Mouse (Mus musculus) liver (tissue): ENCODE measurements at regions not wholly inside any gene's neighbourhood (a gene's known extent, or its start where the extent isn't known, plus 50 kb on each side); places are given as distances from the start of the nearest gene placed in this dataset.

Source experiments
- DNase-seq: peaks from one replicate; pipeline ENCODE4 v3.0.0-alpha.2; 2020; ENCODE audit warnings: mixed read lengths

- DNase-seq: no peak
Observed at GRCm38 (mm10) chr1:185519811-185520210, 65.2 kb downstream of the Slc30a10 start.

DNA sequence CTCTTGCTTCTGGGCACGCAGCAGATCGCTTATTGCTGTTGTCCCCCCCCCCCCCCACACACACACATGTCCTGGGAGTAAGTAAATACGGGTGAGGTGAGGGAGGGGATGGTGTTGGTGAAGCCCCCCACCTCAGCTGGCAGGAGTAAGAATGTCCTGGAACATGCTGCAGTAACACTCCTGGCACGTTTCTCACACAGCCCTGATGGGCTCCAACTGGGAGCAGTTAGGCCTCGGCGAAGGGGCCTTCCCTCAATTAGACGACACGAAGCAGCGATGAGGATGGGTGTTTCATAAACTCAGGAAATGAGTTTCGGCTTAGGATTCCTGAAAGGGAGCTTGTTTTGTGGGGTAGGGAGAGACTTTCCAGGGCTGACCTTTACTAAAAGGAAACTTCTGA is 69.4 kb downstream of the Slc30a10 start:
- DNase-seq: no peak

DNA sequence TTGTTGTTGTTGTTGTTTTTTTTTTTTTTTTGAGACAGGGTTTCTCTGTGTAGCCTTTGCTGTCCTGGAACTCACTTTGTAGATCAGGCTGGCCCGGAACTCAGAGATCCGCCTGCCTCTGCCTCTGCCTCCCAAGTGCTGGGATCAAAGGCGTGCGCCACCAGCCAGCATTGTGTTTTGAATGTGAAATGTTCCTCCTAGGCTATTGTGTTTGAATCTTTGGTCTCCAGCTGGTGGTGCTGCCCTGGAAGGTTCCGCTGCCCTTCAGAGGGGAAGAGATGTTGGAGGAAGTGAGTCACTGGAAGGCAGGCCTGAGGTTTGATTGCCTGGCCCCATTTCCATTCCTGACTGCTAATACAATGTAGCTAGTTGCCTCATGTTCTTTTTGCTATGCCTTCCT is 78.8 kb downstream of the Slc30a10 start:
- DNase-seq: no peak

DNA sequence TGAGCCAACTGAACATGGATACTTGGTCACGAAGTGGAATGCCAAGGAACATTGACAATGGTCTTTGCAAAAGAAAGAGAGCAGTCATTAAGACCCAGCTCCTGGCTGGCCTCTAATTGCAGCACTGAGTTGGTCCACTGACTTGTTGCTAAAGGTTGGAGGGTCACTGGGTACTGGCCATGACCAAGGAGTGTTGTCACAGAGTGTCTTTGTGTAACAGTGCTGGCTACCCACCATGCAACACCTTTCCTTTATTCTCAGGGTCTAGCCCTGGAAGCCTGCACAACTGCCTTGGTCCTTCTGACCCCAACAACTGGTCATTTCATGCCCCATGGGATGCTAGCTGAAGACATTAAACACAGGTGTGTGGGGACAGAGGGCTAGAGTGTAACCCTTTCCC is 79.5 kb downstream of the Slc30a10 start:
- DNase-seq: no peak

- no peak for DNase-seq
Observed at GRCm38 (mm10) chr1:185535321-185535720, 80.7 kb downstream of the Slc30a10 start.

DNA sequence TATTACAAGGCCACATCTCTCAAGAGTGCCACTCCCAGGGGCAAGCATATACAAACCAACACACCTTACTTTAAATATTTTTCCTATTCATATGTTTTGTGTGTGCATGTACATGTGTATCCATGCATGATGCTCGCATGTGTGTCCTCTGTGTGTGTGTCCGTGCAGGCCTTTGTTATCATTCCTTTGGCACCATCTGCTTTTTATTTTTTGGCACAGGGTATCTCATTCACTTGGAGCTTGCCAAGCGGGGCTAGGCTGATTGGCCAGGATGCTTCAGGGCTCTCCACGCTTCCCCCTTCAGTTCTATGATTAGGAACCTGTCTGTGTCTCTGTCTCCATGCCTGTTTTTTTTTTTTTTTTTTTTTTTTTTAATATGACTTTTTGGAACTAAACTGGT is 82.6 kb downstream of the Slc30a10 start:
- no peak for DNase-seq

- peak; percentile 19 for DNase-seq
Observed at GRCm38 (mm10) chr1:185539458-185539857, 84.8 kb downstream of the Slc30a10 start.

DNA sequence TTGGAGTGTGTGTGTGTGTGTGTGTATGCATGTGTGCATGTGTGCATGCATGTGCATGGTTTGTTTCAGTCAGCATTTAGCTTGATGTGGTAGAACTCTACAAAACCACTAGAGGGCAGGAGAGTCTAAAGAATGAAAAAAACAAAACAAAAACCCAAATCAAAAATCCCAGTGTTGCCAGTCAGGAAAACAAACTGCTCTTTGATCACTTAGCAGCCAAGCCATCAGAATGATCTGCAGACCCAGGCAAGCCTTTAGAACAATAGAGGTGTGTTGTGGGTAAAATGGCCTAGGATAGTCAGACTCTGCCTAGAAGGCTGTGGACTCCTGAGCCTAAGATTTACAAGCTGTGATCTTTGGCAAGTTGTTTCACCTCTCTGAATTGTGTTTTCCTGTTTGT is 91.7 kb downstream of the Slc30a10 start:
- DNase-seq: no peak

DNA sequence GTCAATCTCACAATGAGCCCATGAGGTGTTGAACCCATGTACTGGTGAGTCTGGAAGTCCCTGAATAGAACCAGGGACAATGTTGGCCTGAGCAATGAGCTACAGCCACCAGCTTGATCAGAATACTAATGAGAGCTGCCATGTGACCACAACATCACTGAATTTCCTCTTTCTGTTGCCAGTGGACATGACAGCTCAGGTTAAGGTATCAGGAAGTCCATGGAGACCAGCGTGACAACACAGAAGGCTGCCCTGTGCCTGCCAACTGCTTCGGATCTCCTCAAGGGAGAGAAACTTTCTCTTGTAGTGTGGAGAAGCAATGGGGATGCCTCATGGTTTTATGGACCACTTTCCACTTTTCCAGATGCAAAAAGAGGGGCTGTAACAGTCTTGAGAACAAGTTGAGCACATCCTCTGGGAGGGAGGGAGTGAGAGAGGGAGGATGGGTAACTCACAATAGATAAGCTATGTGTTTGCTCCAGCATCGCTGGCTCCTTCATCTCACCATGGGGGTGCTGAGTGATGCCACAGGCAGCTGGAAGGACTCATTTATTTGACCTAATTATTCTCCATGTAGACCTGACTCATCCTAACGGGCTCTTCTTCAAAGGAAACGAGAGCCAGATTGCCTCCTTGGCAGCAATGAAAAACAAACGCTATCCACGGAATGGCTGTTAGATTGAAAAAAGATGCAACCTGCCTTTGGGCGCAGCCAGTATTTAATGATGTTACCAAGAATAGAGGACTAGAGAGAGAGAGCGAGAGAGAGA is 118.3 kb downstream of the Slc30a10 start:
- no peak for DNase-seq

- no peak for DNase-seq
Observed at GRCm38 (mm10) chr1:185574978-185575377, 120.3 kb downstream of the Slc30a10 start.

DNA sequence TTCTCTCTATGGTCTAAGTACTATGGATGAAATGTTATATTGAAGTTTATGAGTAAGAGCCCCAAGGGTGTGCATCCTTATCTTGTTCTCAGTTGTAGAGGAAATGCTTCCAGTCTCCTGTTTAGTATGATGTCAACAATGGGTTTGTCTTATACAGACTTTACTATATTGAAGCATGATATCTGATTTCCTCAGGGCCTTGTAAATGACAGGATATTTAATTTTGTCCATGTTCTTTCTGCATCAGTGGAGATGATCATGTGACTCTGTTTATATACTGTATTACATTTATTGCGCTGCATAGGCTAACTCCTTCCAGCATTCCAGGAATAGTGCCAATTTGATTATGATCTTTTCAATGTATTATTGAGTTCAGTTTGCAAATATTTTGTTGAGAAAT is 125.2 kb downstream of the Slc30a10 start:
- DNase-seq: no peak

- DNase-seq: no peak
Observed at GRCm38 (mm10) chr1:185585191-185585870, 130.7 kb downstream of the Slc30a10 start.

DNA sequence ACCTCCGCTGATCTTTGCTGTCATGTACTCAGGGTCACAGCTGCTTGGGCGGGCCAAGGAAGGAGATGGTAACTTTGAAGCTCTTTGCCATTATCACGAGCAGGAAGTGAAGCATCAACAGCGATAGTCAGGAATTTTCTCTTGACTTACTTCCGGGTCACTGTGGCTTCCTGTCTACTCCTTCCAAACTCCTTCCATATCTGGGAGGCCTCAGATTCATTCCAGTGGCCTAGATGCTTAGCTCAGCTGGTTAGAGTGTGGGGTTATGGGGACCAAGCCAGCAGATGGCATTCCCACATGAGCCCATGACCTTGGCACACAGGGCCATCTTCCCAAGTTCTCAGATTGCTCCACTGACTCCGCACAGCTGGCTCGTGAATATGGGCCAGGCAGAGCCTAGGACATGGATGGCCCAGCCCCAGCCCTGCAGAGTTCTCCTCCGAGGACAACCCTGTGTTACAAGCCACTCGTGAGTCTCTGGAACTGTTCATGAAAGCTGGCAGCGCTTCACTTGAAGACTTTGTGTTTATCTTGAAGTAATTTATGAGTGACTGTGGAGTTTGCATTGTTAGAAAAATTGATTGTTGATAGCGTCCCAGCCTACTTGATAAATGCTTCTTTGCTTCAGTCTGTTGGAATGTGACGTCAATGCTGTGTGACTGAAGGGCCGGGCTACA is 133.2 kb downstream of the Slc30a10 start:
- DNase-seq: no peak

DNA sequence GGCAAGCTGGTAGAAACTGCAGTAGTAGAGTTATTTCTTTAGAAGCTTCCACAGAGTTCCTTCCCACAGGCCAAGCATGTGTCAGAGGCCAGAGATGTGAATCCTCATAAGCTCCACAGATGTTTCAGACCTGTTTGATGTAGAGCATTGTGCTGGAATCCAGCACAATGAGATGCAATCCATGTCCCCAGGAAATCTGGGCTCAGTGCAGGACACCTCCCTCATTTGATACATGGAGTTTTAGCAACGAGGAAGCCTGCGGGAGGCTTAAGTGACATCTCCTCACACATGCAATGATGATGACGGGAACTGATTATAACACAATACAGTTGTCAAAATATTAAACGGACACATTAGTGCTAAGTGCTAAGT is 133.7 kb downstream of the Slc30a10 start:
- no peak for DNase-seq

- DNase-seq: no peak
Observed at GRCm38 (mm10) chr1:185596815-185597214, 142.2 kb downstream of the Slc30a10 start.

GRCm38 (mm10) chr1:185598514-185598913 is 143.9 kb downstream of the Slc30a10 start:
- DNase-seq: no peak

- DNase-seq: no peak
Observed at GRCm38 (mm10) chr1:185601166-185601565, 146.5 kb downstream of the Slc30a10 start.

- DNase-seq: no peak
Observed at GRCm38 (mm10) chr1:185605996-185606395, 151.3 kb downstream of the Slc30a10 start.

- DNase-seq: no peak
Observed at GRCm38 (mm10) chr1:185607611-185608010, 153.0 kb downstream of the Slc30a10 start.

DNA sequence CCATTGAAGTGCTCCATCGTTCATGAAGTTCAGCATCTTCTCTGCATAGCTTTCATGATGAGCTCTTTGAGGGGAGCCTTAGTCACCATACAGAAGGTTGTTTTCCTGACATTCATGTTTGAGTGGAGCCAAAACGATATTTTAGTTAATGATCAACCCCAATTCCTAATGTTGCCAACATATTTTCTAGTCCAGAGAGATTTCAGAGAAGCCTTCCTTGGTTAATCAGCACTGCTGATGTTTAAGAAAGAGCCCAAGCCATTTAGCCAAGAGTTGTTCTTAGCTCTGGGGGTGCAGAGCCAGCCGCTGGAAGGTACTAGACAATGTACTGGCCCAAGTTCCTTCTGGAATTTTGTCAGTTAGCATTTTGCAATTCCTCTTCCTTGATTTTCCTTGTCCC is 153.8 kb downstream of the Slc30a10 start:
- no peak for DNase-seq

DNA sequence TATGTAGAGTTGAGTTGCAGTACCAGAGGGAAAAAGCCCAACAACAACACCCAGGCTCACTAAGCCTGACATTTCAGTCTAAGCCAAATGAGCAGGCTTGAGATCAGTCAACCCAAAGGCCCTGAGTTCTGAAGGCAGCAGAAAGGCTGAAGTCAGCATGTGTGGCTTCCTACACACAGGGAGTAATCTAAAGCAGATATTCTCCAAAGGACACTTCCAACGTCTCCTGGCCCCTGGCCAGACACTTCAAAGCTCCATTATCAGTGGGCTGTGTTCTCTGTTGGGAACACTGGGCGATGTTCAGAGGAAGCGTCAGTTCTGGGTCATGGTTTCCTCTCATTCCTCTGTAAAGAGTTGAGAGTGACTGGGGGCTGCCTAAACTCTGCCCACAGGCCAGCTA is 155.9 kb downstream of the Slc30a10 start:
- peak; percentile 14 for DNase-seq

DNA sequence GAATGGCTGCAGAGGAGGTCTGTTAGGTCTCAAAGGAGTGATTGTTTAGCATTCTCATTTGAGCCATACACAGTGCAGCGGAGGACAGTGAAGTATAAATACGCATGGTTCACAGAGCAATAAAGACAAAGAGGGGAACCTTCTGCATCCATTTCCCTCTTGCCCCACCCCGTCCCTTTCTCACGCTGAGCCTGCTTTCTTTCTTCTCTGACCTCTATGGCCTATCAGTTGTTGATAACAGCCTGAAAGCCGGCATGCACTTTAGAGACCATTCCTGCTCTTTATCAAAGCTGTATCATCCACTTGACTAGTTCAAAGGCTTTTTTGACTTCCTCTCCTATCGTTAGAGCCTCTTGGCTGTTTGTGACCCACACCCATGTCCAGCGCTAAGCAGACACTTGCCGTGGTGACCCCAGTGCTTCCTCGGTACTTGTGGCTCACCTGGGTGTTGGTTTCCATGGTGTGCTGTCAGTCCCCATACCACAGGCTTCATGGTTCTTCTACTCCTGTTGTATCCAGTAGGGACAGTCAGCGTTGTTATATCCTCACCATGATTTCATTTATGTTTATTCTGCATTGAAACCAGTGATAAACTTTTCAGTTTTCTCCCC is 161.3 kb downstream of the Slc30a10 start:
- DNase-seq: no peak

- no peak for DNase-seq
Observed at GRCm38 (mm10) chr1:185617691-185618090, 163.0 kb downstream of the Slc30a10 start.

GRCm38 (mm10) chr1:185619011-185619410 is 164.4 kb downstream of the Slc30a10 start:
- no peak for DNase-seq
